Mouse (Mus musculus): ENCODE data around the gene Lyzl4. TPM values are rescaled to one million over a fixed set of nuclear protein-coding genes. Genes with fewer than 3 reads are reported as not detected.

Gene Lyzl4
- polyA plus RNA-seq, 1 experiment from 2014 or later = not detected

Other genes starting within 250 kb of the Lyzl4 start
- gene Cck, start 146.4 kb downstream of the Lyzl4 start, polyA plus RNA-seq (2015; fragmentation: Nextera tagmentation; extraction: Ambion mirVana) = 0.17 and 0.32 TPM in 2 replicates
- 0.41 and 0.69 TPM in 2 replicates for gene Vipr1, start 620 bp upstream of the Lyzl4 start, polyA plus RNA-seq (2015; fragmentation: Nextera tagmentation; extraction: Ambion mirVana)
- 3.3 and 3.6 TPM in 2 replicates for gene Sec22c, start 63.4 kb upstream of the Lyzl4 start, polyA plus RNA-seq (2015; fragmentation: Nextera tagmentation; extraction: Ambion mirVana)
- gene Ss18l2, start 68.2 kb upstream of the Lyzl4 start, polyA plus RNA-seq (2015; fragmentation: Nextera tagmentation; extraction: Ambion mirVana) = 55.3 TPM in 2 replicates
- gene Nktr, start 77.1 kb upstream of the Lyzl4 start, polyA plus RNA-seq (2015; fragmentation: Nextera tagmentation; extraction: Ambion mirVana) = 23.0 and 25.2 TPM in 2 replicates
- gene Zfp651, start 117.2 kb upstream of the Lyzl4 start, polyA plus RNA-seq (2015; fragmentation: Nextera tagmentation; extraction: Ambion mirVana) = 1.6 and 2.0 TPM in 2 replicates
- 0.67 and 0.98 TPM in 2 replicates for gene Klhl40, start 135.5 kb upstream of the Lyzl4 start, polyA plus RNA-seq (2015; fragmentation: Nextera tagmentation; extraction: Ambion mirVana)
- gene Hhatl, start 150.4 kb upstream of the Lyzl4 start, polyA plus RNA-seq (2015; fragmentation: Nextera tagmentation; extraction: Ambion mirVana) = 0.18 TPM in 2 replicates
- not detected in 2 replicates for gene Ccdc13, start 197.4 kb upstream of the Lyzl4 start, polyA plus RNA-seq (2015; fragmentation: Nextera tagmentation; extraction: Ambion mirVana)
- 96.2 and 102 TPM in 2 replicates for gene Higd1a, start 216.3 kb upstream of the Lyzl4 start, polyA plus RNA-seq (2015; fragmentation: Nextera tagmentation; extraction: Ambion mirVana)

All from liver, embryonic 15.5 days (tissue).